23 mouse cellular contexts compared by ENCODE assay signal in genomic region chr11:80275011-80275410, GRCm38 (mm10). TPM values are rescaled to one million over a fixed set of nuclear protein-coding genes. Genes with fewer than 3 reads are reported as not detected.
DNase-seq lines count a peak whose midpoint lies in the region; ATAC-seq and TF ChIP-seq lines count a peak whose summit lies in the region.
"Had no signal": no experiment of that assay in that cellular context is flagged by ENCODE, and none has a peak within 500 bp of the region (broad histone marks: within the 10 kb centered on the region; RNA-seq: fewer than 3 reads in every experiment).

No protein-coding gene starts in this region.

- no peak for ATAC-seq in kidney, postnatal 0 days (replicated peaks; ENCODE audit: low FRiP score, low read depth)
- ATAC-seq in kidney, embryonic 15.5 days (replicated peaks; ENCODE audit: low FRiP score) = no peak
- ATAC-seq in midbrain, postnatal 0 days (ENCODE audit: low FRiP score) = no peak
- ATAC-seq in midbrain, embryonic 16.5 days = no peak
- ATAC-seq in frontal cortex, adult (ENCODE audit: low TSS enrichment) = no peak
- ATAC-seq: activated CD4-positive, CD25-positive, alpha-beta regulatory T cell, adult 4 months; CD4-positive, CD25-positive, alpha-beta regulatory T cell, adult 4 months; forebrain, postnatal 0 days; inflammation-experienced regulatory T-cells, adult 6 months had no signal

- peak; percentile 36 for TF ChIP-seq RAD21 in MEL (IDR thresholded peaks at IDR 0.05; ENCODE audit: low read depth, low read length)

- no peak overlapping the region for H3K4me3 ChIP-seq in kidney, postnatal 0 days (replicated peaks; ENCODE audit: low read depth, low read length)
- H3K4me3 ChIP-seq in kidney, embryonic 15.5 days (replicated peaks) = no peak overlapping the region
- H3K4me3 ChIP-seq in midbrain, postnatal 0 days (ENCODE audit: low read depth, low read length) = no peak overlapping the region
- no peak overlapping the region for H3K4me3 ChIP-seq in midbrain, embryonic 16.5 days (ENCODE audit: low read depth, low read length)
- H3K4me3 ChIP-seq in MEL (ENCODE audit: control insufficient read depth in 1 of 2, insufficient read depth in 1 of 2, low read depth in 2 of 2, low read length in 2 of 2) = no peak overlapping the region
- H3K4me3 ChIP-seq: embryonic facial prominence, embryonic 13.5 days; heart, embryonic 15.5 days; limb, embryonic 15.5 days; neural tube, embryonic 12.5 days had no signal

- no peaks in the 10 kb centered on the region for H3K4me1 ChIP-seq in kidney, postnatal 0 days (replicated peaks; ENCODE audit: insufficient read depth, low read length)
- H3K4me1 ChIP-seq in kidney, embryonic 15.5 days = no peaks in the 10 kb centered on the region
- no peaks in the 10 kb centered on the region for H3K4me1 ChIP-seq in midbrain, postnatal 0 days (ENCODE audit: insufficient read depth, low read length)
- no peaks in the 10 kb centered on the region for H3K4me1 ChIP-seq in midbrain, embryonic 16.5 days (ENCODE audit: control insufficient read depth, insufficient read depth, low read length)
- no peaks in the 10 kb centered on the region for H3K4me1 ChIP-seq in MEL (ENCODE audit: control insufficient read depth in 1 of 2, insufficient read depth in 2 of 2, low read length in 2 of 2)
- H3K4me1 ChIP-seq: embryonic facial prominence, embryonic 13.5 days; heart, embryonic 15.5 days; limb, embryonic 15.5 days; neural tube, embryonic 12.5 days had no signal

- peak; percentile 22; the same call in 1 of the 2 replicates for TF ChIP-seq CTCF in kidney, postnatal 0 days (IDR thresholded peaks at IDR 0.05; ENCODE audit: low read depth)
- TF ChIP-seq CTCF in midbrain, postnatal 0 days (IDR thresholded peaks at IDR 0.05) = peak; percentile 26; the same call in 1 of the 2 replicates
- peak; percentile 24 to 52 (median 33); a peak in 5 of 6 replicates for TF ChIP-seq CTCF in MEL (IDR thresholded peaks at IDR 0.05 in 2 of 3, conservative IDR thresholded peaks at IDR 0.05 in 1 of 3; ENCODE audit: control insufficient read depth in 1 of 3, insufficient read depth in 1 of 3, low read depth in 2 of 3, low read length in 3 of 3, poor library complexity in 1 of 3, severe bottlenecking in 1 of 3)

- H3K4me2 ChIP-seq in kidney, postnatal 0 days (ENCODE audit: low read length) = no peak overlapping the region
- H3K4me2 ChIP-seq in kidney, embryonic 15.5 days = no peak overlapping the region
- H3K4me2 ChIP-seq in midbrain, postnatal 0 days (ENCODE audit: low read depth, low read length, poor library complexity, severe bottlenecking) = no peak overlapping the region
- H3K4me2 ChIP-seq in midbrain, embryonic 16.5 days (ENCODE audit: low read length) = no peak overlapping the region
- H3K4me2 ChIP-seq: embryonic facial prominence, embryonic 13.5 days; heart, embryonic 15.5 days; limb, embryonic 15.5 days; lung, embryonic 14.5 days; neural tube, embryonic 12.5 days had no signal

- H3K27me3 ChIP-seq in kidney, postnatal 0 days (ENCODE audit: insufficient read depth, low read length) = no peaks in the 10 kb centered on the region
- no peaks in the 10 kb centered on the region for H3K27me3 ChIP-seq in kidney, embryonic 15.5 days
- H3K27me3 ChIP-seq in midbrain, postnatal 0 days (ENCODE audit: insufficient read depth, low read length) = no peaks in the 10 kb centered on the region
- no peaks in the 10 kb centered on the region for H3K27me3 ChIP-seq in midbrain, embryonic 16.5 days (ENCODE audit: control insufficient read depth, insufficient read depth, low read depth, low read length)
- H3K27me3 ChIP-seq in MEL (ENCODE audit: control insufficient read depth in 1 of 2, insufficient read depth in 2 of 2, low read length in 2 of 2) = no peaks in the 10 kb centered on the region
- H3K27me3 ChIP-seq: embryonic facial prominence, embryonic 13.5 days; heart, embryonic 15.5 days; limb, embryonic 15.5 days; neural tube, embryonic 12.5 days had no signal

- TF ChIP-seq EP300 in MEL (IDR thresholded peaks at IDR 0.05; ENCODE audit: low read depth in 1 of 2, low read length in 2 of 2) = no peak

- TF ChIP-seq POLR2A in MEL (IDR thresholded peaks at IDR 0.05; ENCODE audit: control insufficient read depth in 1 of 2, insufficient read depth in 1 of 2, low read depth in 1 of 2, low read length in 2 of 2, poor library complexity in 1 of 2) = no peak

- no peak for DNase-seq in kidney, postnatal 0 days (ENCODE audit: low spot score)
- DNase-seq in midbrain, postnatal 0 days (ENCODE audit: low spot score) = no peak
- peak; percentile 54 for DNase-seq in MEL (ENCODE audit: low read depth, low spot score)
- no peak for DNase-seq in adipocyte (ENCODE audit: low spot score)
- DNase-seq: adrenal gland, postnatal 25 days; cerebellum, adult 11-12 months; cerebellum, postnatal 14 days; forebrain, postnatal 0 days; kidney, adult 9 months; kidney, postnatal 4 days; lung, embryonic 14.5 days; lung, postnatal 4 days; thymus, postnatal 25 days had no signal

- WGBS in kidney, postnatal 0 days = 58% methylated on average over 3 of the region's 3 CpGs
- WGBS in kidney, embryonic 15.5 days = 69% methylated on average over 3 of the region's 3 CpGs
- 68% methylated on average over 3 of the region's 3 CpGs for WGBS in midbrain, postnatal 0 days
- 66% methylated on average over 3 of the region's 3 CpGs for WGBS in midbrain, embryonic 16.5 days

- H3K36me3 ChIP-seq in kidney, postnatal 0 days (ENCODE audit: insufficient read depth, low read length) = no peaks in the 10 kb centered on the region
- H3K36me3 ChIP-seq in kidney, embryonic 15.5 days = no peaks in the 10 kb centered on the region
- H3K36me3 ChIP-seq in midbrain, postnatal 0 days (ENCODE audit: insufficient read depth, low read length) = no peaks in the 10 kb centered on the region
- no peaks in the 10 kb centered on the region for H3K36me3 ChIP-seq in midbrain, embryonic 16.5 days (ENCODE audit: control insufficient read depth, insufficient read depth, low read length)
- no peaks in the 10 kb centered on the region for H3K36me3 ChIP-seq in MEL (ENCODE audit: control insufficient read depth in 1 of 2, insufficient read depth in 2 of 2, low read length in 2 of 2)
- H3K36me3 ChIP-seq: embryonic facial prominence, embryonic 13.5 days; heart, embryonic 15.5 days; limb, embryonic 15.5 days; neural tube, embryonic 12.5 days had no signal

- H3K79me2 ChIP-seq in MEL (ENCODE audit: control insufficient read depth, insufficient read depth, low read length, poor library complexity) = no peaks in the 10 kb centered on the region

- no peak overlapping the region for H3K27ac ChIP-seq in kidney, postnatal 0 days
- H3K27ac ChIP-seq in kidney, embryonic 15.5 days = no peak overlapping the region
- H3K27ac ChIP-seq in midbrain, postnatal 0 days (ENCODE audit: low read depth, low read length) = no peak overlapping the region
- no peak overlapping the region for H3K27ac ChIP-seq in midbrain, embryonic 16.5 days (ENCODE audit: low read length)
- H3K27ac ChIP-seq in MEL (ENCODE audit: control insufficient read depth, low read depth, low read length) = no peak overlapping the region
- H3K27ac ChIP-seq: embryonic facial prominence, embryonic 13.5 days; heart, embryonic 15.5 days; limb, embryonic 15.5 days; neural tube, embryonic 12.5 days had no signal

- H3K9me3 ChIP-seq in kidney, postnatal 0 days (replicated peaks; ENCODE audit: low read length) = no peaks in the 10 kb centered on the region
- no peaks in the 10 kb centered on the region for H3K9me3 ChIP-seq in kidney, embryonic 15.5 days (replicated peaks)
- H3K9me3 ChIP-seq in midbrain, postnatal 0 days (ENCODE audit: low read length) = no peaks in the 10 kb centered on the region
- no peaks in the 10 kb centered on the region for H3K9me3 ChIP-seq in midbrain, embryonic 16.5 days (replicated peaks; ENCODE audit: control insufficient read depth, low read length, poor library complexity, severe bottlenecking)
- H3K9me3 ChIP-seq in MEL (replicated peaks; ENCODE audit: insufficient read depth, low read length) = no peaks in the 10 kb centered on the region
- H3K9me3 ChIP-seq: embryonic facial prominence, embryonic 13.5 days; heart, embryonic 15.5 days; limb, embryonic 15.5 days; neural tube, embryonic 12.5 days had no signal

- no peak overlapping the region for H3K9ac ChIP-seq in kidney, postnatal 0 days (ENCODE audit: low read depth, low read length)
- no peak overlapping the region for H3K9ac ChIP-seq in kidney, embryonic 15.5 days
- no peak overlapping the region for H3K9ac ChIP-seq in midbrain, postnatal 0 days (replicated peaks; ENCODE audit: low read length, poor library complexity, severe bottlenecking)
- no peak overlapping the region for H3K9ac ChIP-seq in midbrain, embryonic 16.5 days (ENCODE audit: low read depth, low read length)
- H3K9ac ChIP-seq in MEL (ENCODE audit: control insufficient read depth, low read depth, low read length, poor library complexity, severe bottlenecking) = no peak overlapping the region
- H3K9ac ChIP-seq: embryonic facial prominence, embryonic 13.5 days; forebrain, postnatal 0 days; heart, embryonic 15.5 days; limb, embryonic 15.5 days; lung, embryonic 14.5 days; neural tube, embryonic 12.5 days had no signal

TF ChIP-seq in MEL, 35 proteins besides CTCF, POLR2A, EP300 and RAD21:
- TF ChIP-seq TCF12 (IDR thresholded peaks at IDR 0.05; ENCODE audit: low read depth, low read length) = no peak
- no peak for TF ChIP-seq MAFK (IDR thresholded peaks at IDR 0.05; ENCODE audit: borderline replicate concordance, low read depth, low read length)
- TF ChIP-seq HCFC1 (IDR thresholded peaks at IDR 0.05; ENCODE audit: low read depth, low read length) = no peak
- TF ChIP-seq ELF1 (IDR thresholded peaks at IDR 0.05; ENCODE audit: low read depth, low read length) = no peak
- TF ChIP-seq ZC3H11A (IDR thresholded peaks at IDR 0.05; ENCODE audit: low read depth, low read length) = no peak
- no peak for TF ChIP-seq ETS1 (IDR thresholded peaks at IDR 0.05; ENCODE audit: low read depth, low read length)
- TF ChIP-seq TBP (IDR thresholded peaks at IDR 0.05; ENCODE audit: low read depth, low read length) = no peak
- no peak for TF ChIP-seq E2F4 (IDR thresholded peaks at IDR 0.05; ENCODE audit: borderline replicate concordance, low read depth, low read length)
- no peak for TF ChIP-seq USF1 (IDR thresholded peaks at IDR 0.05; ENCODE audit: low read depth, low read length)
- TF ChIP-seq CHD1 (IDR thresholded peaks at IDR 0.05; ENCODE audit: low read depth, low read length) = no peak
- no peak for TF ChIP-seq POLR2AphosphoS2 (IDR thresholded peaks at IDR 0.05; ENCODE audit: low read length)

RNA-seq across cellular contexts. Expression of gene Rhbdl3, which starts 25.7 kb away (rescaled TPM):
- polyA plus RNA-seq in kidney, postnatal 0 days (2015; fragmentation: Nextera tagmentation; extraction: Ambion mirVana) = 1.5 and 2.1 TPM in 2 replicates
- 2.5 and 2.9 TPM in 2 replicates for polyA plus RNA-seq in kidney, embryonic 15.5 days (2015; fragmentation: Nextera tagmentation; extraction: Ambion mirVana)
- total RNA-seq in midbrain, postnatal 0 days (2014; rRNA removed) = 1.9 and 5.7 TPM in 2 replicates
- polyA plus RNA-seq in midbrain, postnatal 0 days (2015; fragmentation: Nextera tagmentation; extraction: Ambion mirVana) = 1.4 and 1.7 TPM in 2 replicates
- 4.7 and 5.1 TPM in 2 replicates for polyA plus RNA-seq in midbrain, embryonic 16.5 days (2015; fragmentation: Nextera tagmentation; extraction: Ambion mirVana)
- total RNA-seq in MEL (2012; rRNA removed) = 0.04 and 0.13 TPM in 2 replicates
- polyA plus RNA-seq in MEL (2012; ENCODE audit: insufficient read depth in 1 of 2, insufficient read length in 2 of 2, low read depth in 1 of 2, low replicate concordance in 2 of 2, missing spikeins in 1 of 2) = under 1 TPM in 1 of 2 experiments, not detected in 1; 0.11 TPM
